Mouse (Mus musculus): ENCODE data around the gene Cacnb2. TPM values are rescaled to one million over a fixed set of nuclear protein-coding genes. Genes with fewer than 3 reads are reported as not detected.
"Not testable (repeated sequence)": the region's sequence is repeated elsewhere in the genome, so short reads cannot be mapped to it uniquely, and the experiment has no call there.

Cacnb2 gene
- polyA plus RNA-seq, 1 experiment from 2014 or later: 3.3 TPM

DNA sequence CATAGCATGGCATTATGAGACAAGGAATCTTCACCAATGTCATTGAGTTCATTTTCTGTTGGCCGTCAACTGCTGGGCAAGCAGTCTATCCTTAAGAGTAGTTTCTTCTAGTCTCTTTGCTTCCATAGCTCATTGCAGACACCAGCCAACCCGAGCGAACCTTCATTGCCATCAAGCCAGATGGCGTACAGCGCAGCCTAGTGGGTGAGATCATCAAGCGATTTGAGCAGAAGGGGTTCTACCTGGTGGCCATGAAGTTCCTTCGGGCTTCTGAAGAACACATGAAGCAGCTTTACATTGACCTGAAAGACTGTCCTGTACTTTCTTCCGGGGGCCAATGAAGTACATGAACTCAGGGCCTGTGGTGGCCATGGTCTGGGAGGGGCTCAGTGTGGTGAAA is 69.2 kb downstream of the Cacnb2 start:
- no peak overlapping the region for H3K9ac ChIP-seq
- no peak overlapping the region for H3K4me2 ChIP-seq
- H3K27me3 ChIP-seq: no peaks in the 10 kb centered on the region
- 92% methylated on average over 8 of the region's 8 CpGs for WGBS
- no peak overlapping the region for H3K4me3 ChIP-seq
- no peaks in the 10 kb centered on the region for H3K36me3 ChIP-seq (ENCODE audit: poor library complexity, severe bottlenecking)
- H3K9me3 ChIP-seq (replicated peaks): no peaks in the 10 kb centered on the region
- ATAC-seq: no peak
- no peaks in the 10 kb centered on the region for H3K4me1 ChIP-seq
- H3K27ac ChIP-seq: no peak overlapping the region

DNA sequence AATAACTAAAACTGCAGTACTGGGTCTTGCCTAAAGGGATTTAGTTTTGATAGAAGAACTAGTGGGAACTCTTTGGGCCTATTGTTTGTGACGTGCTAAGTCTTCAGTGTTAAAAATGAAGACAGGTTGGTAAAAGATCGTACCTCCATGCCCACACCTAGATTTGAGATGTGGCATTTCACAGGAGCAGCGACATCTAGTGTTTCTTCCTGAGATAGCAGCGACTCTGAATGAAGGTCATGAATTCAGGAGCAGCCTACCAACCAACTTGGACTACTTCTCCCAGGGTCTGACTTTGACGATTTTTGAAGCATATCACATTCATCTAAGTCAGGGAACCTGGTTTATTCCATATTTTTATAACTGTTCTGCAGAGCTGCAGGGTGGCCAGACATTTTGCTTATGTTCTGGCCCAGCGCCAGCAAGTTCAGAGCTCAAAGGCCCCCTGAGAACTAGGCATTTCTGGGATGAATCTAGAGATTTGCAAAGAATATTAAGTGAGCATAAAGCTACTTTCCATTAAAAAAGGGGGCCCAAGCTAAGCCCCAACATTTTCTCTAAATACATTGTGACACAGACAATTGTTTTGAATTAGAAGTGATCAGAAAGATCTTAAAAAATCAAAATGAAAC is 74.1 kb downstream of the Cacnb2 start:
- ATAC-seq: peak; percentile 68
- WGBS: 22% methylated on average over 6 of the region's 6 CpGs
- no peaks in the 10 kb centered on the region for H3K27me3 ChIP-seq
- H3K4me3 ChIP-seq: no peak overlapping the region
- no peak overlapping the region for H3K9ac ChIP-seq
- no peak overlapping the region for H3K4me2 ChIP-seq
- H3K4me1 ChIP-seq: no peaks in the 10 kb centered on the region
- no peaks in the 10 kb centered on the region for H3K9me3 ChIP-seq (replicated peaks)
- H3K27ac ChIP-seq: no peak overlapping the region
- H3K36me3 ChIP-seq (ENCODE audit: poor library complexity, severe bottlenecking): no peaks in the 10 kb centered on the region

DNA sequence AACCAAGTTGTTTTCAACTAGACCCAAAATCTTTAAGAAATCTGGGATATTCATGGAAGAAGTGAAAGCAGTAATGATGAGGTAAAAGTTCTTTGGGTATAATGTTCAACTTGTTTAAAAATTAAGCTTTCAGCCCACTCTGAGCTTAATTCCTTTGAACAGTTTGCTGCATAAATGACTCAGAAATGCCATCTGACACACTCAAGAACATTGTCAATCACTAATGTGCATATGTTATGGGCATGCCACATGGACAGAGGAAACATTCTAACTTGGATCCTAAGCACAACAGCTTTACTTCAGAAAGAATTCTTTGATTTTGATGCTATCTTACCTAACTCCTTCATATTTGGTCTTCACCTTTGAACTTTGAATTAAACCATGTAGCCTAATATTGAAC is 81.3 kb downstream of the Cacnb2 start:
- Histone ChIP-seq H3K9ac (no peak overlapping the region), H3K4me1 (no peaks in the 10 kb centered on the region), H3K4me3 (no peak overlapping the region), H3K27ac (no peak overlapping the region), H3K9me3 (replicated peaks) (no peaks in the 10 kb centered on the region), H3K36me3 (ENCODE audit: poor library complexity, severe bottlenecking) (no peaks in the 10 kb centered on the region), H3K4me2 (no peak overlapping the region), H3K27me3 (no peaks in the 10 kb centered on the region)
- ATAC-seq: no peak

DNA sequence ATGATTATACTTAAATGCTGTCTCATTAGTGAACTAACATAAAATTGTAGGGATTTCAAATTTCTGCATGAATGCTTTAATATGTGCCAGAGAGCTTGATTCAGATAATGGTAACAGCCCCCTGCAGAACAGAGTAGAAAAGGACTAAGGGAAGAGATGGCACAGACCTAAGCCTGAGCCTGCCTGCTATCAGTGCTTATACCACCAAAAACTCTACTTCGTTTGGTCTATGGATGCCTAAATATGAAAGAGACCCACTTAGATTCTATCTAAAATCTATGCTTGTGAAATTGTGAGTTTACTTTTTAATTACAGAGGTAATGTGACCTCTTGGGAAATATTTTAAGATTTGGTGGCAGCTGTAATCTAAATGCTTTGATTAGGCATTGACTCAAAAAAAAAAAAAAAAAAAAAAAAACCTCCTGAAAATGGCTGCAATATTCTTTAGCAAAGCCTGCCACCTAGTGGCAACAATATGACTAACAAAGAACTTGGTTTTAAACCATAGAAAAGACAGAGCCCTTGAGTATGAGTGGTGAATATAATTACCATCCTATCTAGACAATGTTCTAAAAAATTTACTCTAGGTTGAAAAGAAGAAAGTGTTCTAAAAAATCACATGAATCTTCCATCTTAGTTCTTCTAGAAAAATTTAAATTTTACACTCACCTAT is 100.2 kb downstream of the Cacnb2 start:
- ATAC-seq: peak; percentile 76

DNA sequence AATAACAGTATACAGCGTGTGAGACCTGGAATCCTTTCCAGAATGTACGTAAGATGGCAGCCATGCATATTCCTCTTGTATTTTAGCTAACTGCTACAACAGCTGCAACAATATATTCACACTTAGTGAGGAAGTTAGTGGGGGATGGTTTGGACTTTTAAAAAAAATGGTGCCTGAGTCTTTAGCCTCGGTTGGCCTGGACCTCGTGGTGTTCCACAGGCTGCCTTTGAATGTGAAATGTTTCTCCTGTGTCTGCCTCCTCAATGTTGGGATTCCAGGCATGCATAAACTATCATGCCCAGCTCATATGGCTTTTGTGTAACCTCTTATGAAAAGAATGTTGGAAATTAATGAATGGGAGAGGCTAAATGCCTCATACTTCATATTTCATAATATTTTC is 100.8 kb downstream of the Cacnb2 start:
- Histone ChIP-seq H3K27ac (no peak overlapping the region), H3K4me1 (no peaks in the 10 kb centered on the region), H3K9ac (no peak overlapping the region), H3K9me3 (replicated peaks) (no peaks in the 10 kb centered on the region), H3K4me2 (no peak overlapping the region), H3K27me3 (no peaks in the 10 kb centered on the region), H3K4me3 (no peak overlapping the region), H3K36me3 (ENCODE audit: poor library complexity, severe bottlenecking) (no peaks in the 10 kb centered on the region)
- WGBS: 91% methylated on average over 4 of the region's 4 CpGs
- peak; percentile 46; the same call in 1 of the 2 replicates for ATAC-seq

More for the DNA sequence above, 100.2 kb downstream of the Cacnb2 start:
- no peaks in the 10 kb centered on the region for H3K27me3 ChIP-seq
- H3K9ac ChIP-seq: no peak overlapping the region
- H3K9me3 ChIP-seq (replicated peaks): no peaks in the 10 kb centered on the region
- no peak overlapping the region for H3K27ac ChIP-seq
- H3K4me1 ChIP-seq: no peaks in the 10 kb centered on the region
- H3K36me3 ChIP-seq (ENCODE audit: poor library complexity, severe bottlenecking): no peaks in the 10 kb centered on the region
- WGBS: 79% methylated on average over 1 of the region's 1 CpGs
- H3K4me3 ChIP-seq: no peak overlapping the region
- H3K4me2 ChIP-seq: no peak overlapping the region

DNA sequence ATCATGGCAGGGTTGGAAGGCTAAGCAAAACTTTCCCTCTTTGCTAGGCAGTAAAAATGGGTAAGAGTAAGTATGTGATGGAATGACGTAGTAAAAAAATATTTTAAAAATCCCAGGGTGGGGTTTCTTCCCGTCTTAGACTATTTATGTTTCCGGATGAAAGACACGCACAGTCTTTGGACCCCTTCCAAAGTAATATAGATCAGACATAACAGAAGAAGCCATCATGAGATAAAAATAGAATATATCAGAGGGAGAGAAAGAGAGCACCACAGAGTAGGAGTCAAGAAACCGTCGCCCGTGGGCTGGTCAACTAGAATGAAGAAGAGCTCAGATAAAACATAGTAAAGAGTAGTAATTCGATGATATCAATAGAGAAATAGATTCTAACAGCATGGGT is 107.4 kb downstream of the Cacnb2 start:
- Histone ChIP-seq H3K9ac (no peak overlapping the region), H3K36me3 (ENCODE audit: poor library complexity, severe bottlenecking) (no peaks in the 10 kb centered on the region), H3K4me2 (no peak overlapping the region), H3K27ac (no peak overlapping the region), H3K4me3 (no peak overlapping the region), H3K4me1 (no peaks in the 10 kb centered on the region), H3K27me3 (no peaks in the 10 kb centered on the region), H3K9me3 (replicated peaks) (no peaks in the 10 kb centered on the region)
- ATAC-seq: no peak
- 94% methylated on average over 8 of the region's 8 CpGs for WGBS

DNA sequence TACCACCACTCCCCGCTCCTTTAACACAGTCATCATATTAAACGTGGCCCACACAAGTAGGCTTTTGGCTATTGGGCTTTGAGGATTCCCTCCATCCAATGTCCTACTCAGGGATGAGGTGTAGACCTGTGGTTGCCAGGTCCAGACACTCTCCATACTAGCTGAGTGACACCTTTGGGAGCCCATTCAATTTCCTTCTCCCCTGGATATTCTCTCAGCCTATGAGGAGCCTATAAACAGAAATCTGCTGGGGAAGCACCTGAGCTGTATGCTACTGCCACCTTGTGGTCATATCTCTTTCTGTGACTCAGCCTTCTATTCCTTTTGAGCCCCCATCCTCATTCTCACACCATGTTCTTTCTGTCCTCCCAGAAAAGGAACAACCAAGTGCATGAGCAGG is 108.9 kb downstream of the Cacnb2 start:
- no peak overlapping the region for H3K4me3 ChIP-seq
- H3K9ac ChIP-seq: no peak overlapping the region
- WGBS: 83% methylated on average over 2 of the region's 2 CpGs
- H3K36me3 ChIP-seq (ENCODE audit: poor library complexity, severe bottlenecking): no peaks in the 10 kb centered on the region
- H3K4me1 ChIP-seq: peaks cover 5% of the 10 kb centered on the region; the same call in 1 of the 2 replicates
- no peak overlapping the region for H3K4me2 ChIP-seq
- no peaks in the 10 kb centered on the region for H3K9me3 ChIP-seq (replicated peaks)
- H3K27ac ChIP-seq: no peak overlapping the region
- peak; percentile 48 for ATAC-seq
- H3K27me3 ChIP-seq: no peaks in the 10 kb centered on the region

DNA sequence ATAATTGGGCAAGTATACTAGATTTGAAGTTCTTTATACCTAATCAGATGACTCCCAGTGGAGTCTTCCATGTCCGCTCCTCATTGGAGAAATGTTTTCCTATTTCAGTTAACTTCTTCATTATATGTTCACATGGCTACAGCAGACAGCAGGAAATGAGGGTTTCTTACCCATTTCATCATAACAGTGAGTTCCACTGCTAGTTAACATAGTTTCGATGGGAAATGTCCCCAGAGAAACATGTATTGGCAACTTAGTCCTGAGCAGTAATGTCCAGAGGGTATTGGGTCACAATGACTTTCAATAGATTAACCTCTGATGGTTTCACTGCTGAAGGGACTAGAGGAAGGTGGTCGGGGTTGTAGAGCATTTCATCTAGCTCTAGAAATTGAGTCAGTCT is 110.2 kb downstream of the Cacnb2 start:
- WGBS: 86% methylated on average over 3 of the region's 3 CpGs
- H3K4me2 ChIP-seq: no peak overlapping the region
- H3K36me3 ChIP-seq (ENCODE audit: poor library complexity, severe bottlenecking): no peaks in the 10 kb centered on the region
- no peak for ATAC-seq
- no peak overlapping the region for H3K27ac ChIP-seq
- H3K4me1 ChIP-seq: peaks cover 6% of the 10 kb centered on the region; the same call in 1 of the 2 replicates
- no peaks in the 10 kb centered on the region for H3K27me3 ChIP-seq
- no peak overlapping the region for H3K4me3 ChIP-seq
- H3K9ac ChIP-seq: no peak overlapping the region
- H3K9me3 ChIP-seq (replicated peaks): no peaks in the 10 kb centered on the region

DNA sequence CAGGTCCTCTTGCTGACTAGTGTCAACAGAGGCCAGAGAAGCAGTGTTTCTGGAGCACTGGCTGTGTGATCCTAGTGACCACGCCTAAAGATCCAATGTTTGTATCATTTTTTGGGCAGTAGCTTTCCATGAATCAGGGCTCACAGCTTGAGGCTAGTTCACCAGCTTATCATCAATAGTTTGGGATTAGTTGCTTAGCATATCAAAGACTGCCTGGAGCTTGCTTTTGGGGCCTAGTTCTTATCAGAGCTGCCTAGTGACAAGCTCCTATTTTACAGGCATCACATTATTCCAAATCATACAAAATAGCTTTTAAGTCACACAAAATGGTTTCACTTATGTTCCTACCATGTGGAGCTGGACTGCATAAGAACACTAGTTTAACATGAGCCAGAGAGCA is 113.8 kb downstream of the Cacnb2 start:
- Histone ChIP-seq H3K36me3 (ENCODE audit: poor library complexity, severe bottlenecking) (no peaks in the 10 kb centered on the region), H3K4me2 (no peak overlapping the region), H3K4me3 (no peak overlapping the region), H3K9ac (no peak overlapping the region), H3K27me3 (no peaks in the 10 kb centered on the region), H3K9me3 (replicated peaks) (no peaks in the 10 kb centered on the region), H3K27ac (no peak overlapping the region), H3K4me1 (peaks cover 6% of the 10 kb centered on the region; the same call in 1 of the 2 replicates)
- WGBS: 3% methylated on average over 1 of the region's 1 CpGs
- ATAC-seq: no peak

DNA sequence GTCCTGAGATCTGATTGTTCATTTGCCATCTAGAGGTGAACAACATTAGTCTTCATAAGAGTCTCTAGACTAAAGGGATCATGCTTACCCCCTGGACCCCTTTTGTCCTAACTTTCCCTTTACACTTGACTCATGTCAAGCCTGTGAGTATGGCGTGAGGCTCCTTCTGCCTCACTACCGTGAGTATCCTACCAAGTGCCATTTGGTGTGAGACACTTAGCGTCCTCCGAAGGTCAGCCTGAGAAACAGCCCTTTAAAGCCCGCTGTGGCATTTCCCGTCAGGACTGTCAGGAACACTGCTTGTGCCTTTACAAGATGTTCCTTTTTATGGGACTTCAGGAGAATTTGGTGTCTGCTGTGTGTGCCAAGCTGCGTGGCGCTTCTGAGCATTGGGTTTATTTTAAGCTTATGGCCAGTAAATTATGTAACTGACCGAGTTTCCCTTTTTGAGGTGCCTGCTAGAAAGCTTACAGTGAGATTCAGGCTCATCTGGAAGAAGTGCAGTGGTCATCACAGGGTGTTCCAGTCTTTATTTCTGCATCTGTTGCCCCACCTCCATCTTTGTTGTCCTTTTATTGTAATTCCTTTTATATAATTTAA is 116.3 kb downstream of the Cacnb2 start:
- Histone ChIP-seq H3K4me2 (no peak overlapping the region), H3K4me1 (peaks cover 6% of the 10 kb centered on the region; the same call in 1 of the 2 replicates), H3K27ac (no peak overlapping the region), H3K9ac (no peak overlapping the region), H3K4me3 (no peak overlapping the region), H3K27me3 (no peaks in the 10 kb centered on the region), H3K36me3 (ENCODE audit: poor library complexity, severe bottlenecking) (no peaks in the 10 kb centered on the region), H3K9me3 (replicated peaks) (no peaks in the 10 kb centered on the region)
- ATAC-seq: no peak
- 96% methylated on average over 9 of the region's 9 CpGs for WGBS

DNA sequence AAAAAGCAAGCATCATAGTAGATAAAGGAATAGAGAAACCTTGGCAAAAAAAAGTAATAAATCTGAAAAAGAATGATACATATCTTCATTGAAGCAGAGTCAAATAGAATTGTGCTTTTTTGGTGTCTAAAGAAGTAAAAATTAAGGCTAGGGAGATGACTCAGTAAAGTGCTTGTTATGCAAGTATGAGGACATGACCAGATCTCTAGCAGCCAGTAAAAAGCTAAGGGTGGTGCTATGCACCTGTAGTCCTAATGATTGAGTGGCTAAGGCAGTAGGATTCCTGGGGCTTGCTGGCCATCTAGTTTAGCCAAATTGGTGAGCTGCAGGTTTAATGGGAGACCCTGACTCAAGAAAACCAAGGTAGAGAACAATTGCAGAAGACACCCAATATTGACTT is 122.5 kb downstream of the Cacnb2 start:
- H3K4me1 ChIP-seq: no peaks in the 10 kb centered on the region
- H3K36me3 ChIP-seq (ENCODE audit: poor library complexity, severe bottlenecking): no peaks in the 10 kb centered on the region
- H3K9ac ChIP-seq: no peak overlapping the region
- H3K27me3 ChIP-seq: no peaks in the 10 kb centered on the region
- no peaks in the 10 kb centered on the region for H3K9me3 ChIP-seq (replicated peaks)
- no peak overlapping the region for H3K4me3 ChIP-seq
- no peak overlapping the region for H3K27ac ChIP-seq
- no peak for ATAC-seq
- no peak overlapping the region for H3K4me2 ChIP-seq

DNA sequence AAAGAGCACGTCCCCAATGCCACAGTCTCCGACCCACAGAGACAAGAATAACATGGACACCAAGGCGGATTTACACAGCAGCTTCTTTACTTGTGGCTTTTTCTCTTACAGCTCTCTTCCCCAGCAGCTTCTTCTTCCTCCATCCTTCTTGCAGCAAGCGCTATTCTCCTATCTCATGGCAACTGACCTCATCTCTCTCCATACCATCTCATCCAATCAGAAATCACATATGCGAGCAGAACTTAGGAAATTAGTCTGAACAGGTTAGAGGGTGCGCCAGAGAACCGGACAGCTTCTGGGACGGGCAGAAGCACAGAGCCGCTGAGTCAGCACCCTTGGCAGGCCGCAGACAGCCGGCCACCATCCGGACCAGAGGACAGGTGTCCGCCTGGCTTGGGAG is 123.7 kb downstream of the Cacnb2 start:
- 97% methylated on average over 13 of the region's 13 CpGs for WGBS
- H3K4me3 ChIP-seq: not testable (repeated sequence)

More for the DNA sequence above, 123.7 kb downstream of the Cacnb2 start:
- not testable (repeated sequence) for ATAC-seq; H3K4me1 ChIP-seq; H3K27ac ChIP-seq; H3K9ac ChIP-seq; H3K27me3 ChIP-seq; H3K36me3 ChIP-seq (ENCODE audit: poor library complexity, severe bottlenecking); H3K9me3 ChIP-seq (replicated peaks); H3K4me2 ChIP-seq
